Mouse (Mus musculus) CD4-positive, CD25-positive, alpha-beta regulatory T cell, adult 4 months (primary cell): ENCODE measurements around the gene Chd6. TPM values are rescaled to one million over a fixed set of nuclear protein-coding genes. Genes with fewer than 3 reads are reported as not detected.

Source experiments
- ATAC-seq: one replicate; pipeline ENCODE4 v1.8.0; 2017
- polyA plus RNA-seq, 2 experiments: library from polyadenylated mRNA; unstranded; fragments of 100-300 nt; shearing (Covaris generic); gene quantifications; one replicate each; pipeline ENCODE4 v1.2.1; 2017

Chd6 gene
- polyA plus RNA-seq, result 10 to 100 TPM; 43.3 to 45.5 TPM

GRCm38 (mm10) chr2:161108933-161109371, at the start of gene Chd6:
Gene Chd6, minus strand, starts transcription at chr2:161109075.
- ATAC-seq, result peak; percentile 98

- no peak for ATAC-seq
Observed at GRCm38 (mm10) chr2:161150004-161150842, 41.3 kb upstream of the Chd6 start.

- no peak for ATAC-seq
Observed at GRCm38 (mm10) chr2:161148428-161149020, 39.6 kb upstream of the Chd6 start.

GRCm38 (mm10) chr2:161147656-161148427, 39.0 kb upstream of the Chd6 start:
- ATAC-seq, result no peak

- ATAC-seq, result no peak
Observed at GRCm38 (mm10) chr2:161144799-161145198, 35.9 kb upstream of the Chd6 start.

- no peak for ATAC-seq
Observed at GRCm38 (mm10) chr2:161138672-161139536, 30.0 kb upstream of the Chd6 start.

DNA sequence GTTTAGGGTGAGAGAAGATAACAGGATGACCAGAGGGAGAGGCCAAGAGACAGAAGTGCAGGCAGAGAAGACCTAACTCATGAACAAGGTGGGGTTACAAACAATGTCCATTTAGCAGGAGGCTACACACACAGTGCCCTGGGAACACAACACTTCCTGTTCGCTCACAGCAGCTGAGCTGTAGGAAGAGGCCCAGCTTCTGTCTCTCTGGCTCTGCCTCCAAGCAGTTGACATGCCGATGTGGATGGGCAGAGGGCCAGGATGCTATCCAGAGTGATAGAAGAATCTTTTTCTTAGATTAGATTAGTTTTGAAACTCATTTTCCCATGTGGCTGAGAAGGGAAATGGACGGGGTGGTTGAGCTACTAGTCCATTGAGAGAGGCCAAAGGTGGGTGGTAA, 28.1 kb upstream of the Chd6 start:
- ATAC-seq, result no peak

DNA sequence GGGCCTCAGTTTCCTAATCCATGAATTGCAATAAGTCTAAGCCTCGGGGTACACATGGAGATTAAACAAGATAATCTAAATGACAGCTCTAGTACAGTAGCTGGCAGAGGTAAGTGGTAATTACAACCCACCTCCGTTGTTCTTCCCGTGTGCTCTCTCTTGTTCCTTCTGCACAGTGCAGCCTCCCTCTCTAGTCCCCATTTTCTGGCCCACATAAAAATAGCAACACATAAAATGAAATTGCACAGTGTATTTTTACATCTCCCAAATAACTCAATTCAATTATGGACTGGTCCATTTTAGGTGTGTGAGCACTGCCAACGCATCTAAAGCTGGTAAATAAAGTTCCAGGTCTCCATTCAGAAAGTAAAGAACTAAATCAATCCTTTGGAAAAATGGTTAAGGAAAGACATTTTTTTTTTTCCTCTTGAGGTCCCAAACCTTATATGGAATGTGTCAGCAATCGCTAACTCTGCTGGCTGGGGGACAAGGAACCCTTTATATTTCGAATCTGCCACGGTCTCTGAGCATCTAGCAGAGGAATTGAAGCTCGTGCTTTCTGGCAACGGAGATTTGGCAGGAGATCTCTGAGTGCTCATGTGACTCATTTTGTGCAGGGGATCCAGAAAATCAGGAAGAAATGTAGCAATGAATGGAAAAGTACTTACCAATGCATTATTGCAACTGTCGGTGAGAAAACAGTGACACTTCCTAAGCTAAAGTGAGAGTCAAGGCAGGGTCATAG, 19.7 kb upstream of the Chd6 start:
- no peak for ATAC-seq

- ATAC-seq, result no peak
Observed at GRCm38 (mm10) chr2:161112011-161112410, 3.1 kb upstream of the Chd6 start.

- ATAC-seq, result no peak
Observed at GRCm38 (mm10) chr2:161109398-161109821, 535 bp upstream of the Chd6 start.

GRCm38 (mm10) chr2:161108085-161108927, 569 bp downstream of the Chd6 start:
- peak; percentile 16 for ATAC-seq

- no peak for ATAC-seq
Observed at GRCm38 (mm10) chr2:161107236-161107635, 1.6 kb downstream of the Chd6 start.

DNA sequence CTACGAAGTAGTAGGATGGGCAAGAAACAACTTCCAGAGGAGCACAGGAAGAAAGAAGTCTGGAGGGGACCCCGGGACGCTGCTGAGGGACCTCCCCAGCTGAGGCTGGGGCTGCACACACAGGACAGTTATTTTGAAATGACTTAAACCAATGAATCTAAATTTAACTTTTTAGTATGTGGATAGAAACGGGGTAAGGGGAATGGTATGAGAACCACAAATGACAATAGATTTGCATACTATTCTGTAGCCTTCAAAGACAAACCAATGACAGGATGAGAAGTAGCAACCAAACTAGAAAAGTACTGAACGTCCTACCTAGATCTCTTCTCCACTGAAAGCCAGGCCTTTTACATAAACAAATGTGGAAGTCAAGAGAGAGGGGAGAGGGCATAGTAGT, 5.1 kb downstream of the Chd6 start:
- ATAC-seq, result peak; percentile 11

- ATAC-seq, result peak; percentile 40
Observed at GRCm38 (mm10) chr2:161102102-161102501, 6.8 kb downstream of the Chd6 start.

DNA sequence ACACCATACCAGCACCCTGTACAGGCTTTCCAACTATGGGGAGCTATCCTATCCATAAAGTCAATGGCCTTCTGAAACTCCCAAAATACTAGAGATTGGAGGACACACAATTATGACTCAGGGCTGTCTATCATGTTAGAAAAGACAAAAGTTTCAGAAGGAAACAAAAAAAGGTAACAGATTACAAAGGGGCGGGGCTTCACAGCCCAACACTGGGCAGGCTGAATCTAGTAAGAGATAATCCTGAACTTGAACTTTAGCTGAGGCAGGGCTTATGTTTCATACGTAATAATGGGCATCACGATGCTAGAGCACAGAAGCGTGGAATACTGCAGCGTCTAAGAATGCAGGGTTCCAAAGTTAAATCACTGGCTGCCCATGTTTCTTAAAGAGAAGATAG, 11.1 kb downstream of the Chd6 start:
- ATAC-seq, result no peak

DNA sequence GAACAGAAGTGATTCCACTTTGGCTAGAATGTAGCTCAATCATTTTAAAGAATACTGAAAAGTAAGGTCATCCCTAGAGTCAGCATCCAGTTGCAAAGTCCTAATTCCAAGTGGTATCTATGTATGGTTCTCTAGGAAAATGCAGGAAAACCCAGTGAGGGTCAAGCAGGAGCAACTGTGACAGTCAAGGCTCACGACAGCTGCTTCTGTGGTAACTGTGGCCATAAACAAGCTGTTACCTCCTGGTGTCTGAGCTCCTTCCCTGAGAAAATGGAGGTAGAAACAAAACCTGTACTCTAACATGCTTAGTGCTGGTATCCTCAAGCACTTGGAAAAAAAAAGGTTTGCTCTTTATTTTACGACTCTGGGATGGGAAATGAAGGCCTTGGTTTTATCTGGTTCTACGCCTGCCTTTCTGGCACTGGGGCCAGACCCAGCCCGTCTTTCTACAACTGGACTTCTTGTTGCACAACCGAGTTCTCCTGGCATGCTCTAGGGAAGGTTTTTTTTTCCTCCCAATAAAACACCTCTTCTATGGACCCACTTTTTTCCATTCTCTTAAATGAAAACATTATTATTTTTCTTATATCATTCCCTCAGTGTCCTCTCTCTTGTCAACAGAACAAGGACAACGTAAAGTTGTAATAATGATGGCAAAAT, 18.0 kb downstream of the Chd6 start:
- ATAC-seq, result no peak

GRCm38 (mm10) chr2:161090200-161090599, 18.7 kb downstream of the Chd6 start:
- peak; percentile 86 for ATAC-seq

- no peak for ATAC-seq
Observed at GRCm38 (mm10) chr2:161078590-161078989, 30.3 kb downstream of the Chd6 start.

GRCm38 (mm10) chr2:161076262-161076661, 32.6 kb downstream of the Chd6 start:
- no peak for ATAC-seq

- ATAC-seq, result no peak
Observed at GRCm38 (mm10) chr2:161075553-161075952, 33.3 kb downstream of the Chd6 start.
